Mouse (Mus musculus): ENCODE measurements at regions not wholly inside any gene's neighbourhood (a gene's known extent, or its start where the extent isn't known, plus 50 kb on each side); places are given as distances from the start of the nearest gene placed in this dataset.

DNA sequence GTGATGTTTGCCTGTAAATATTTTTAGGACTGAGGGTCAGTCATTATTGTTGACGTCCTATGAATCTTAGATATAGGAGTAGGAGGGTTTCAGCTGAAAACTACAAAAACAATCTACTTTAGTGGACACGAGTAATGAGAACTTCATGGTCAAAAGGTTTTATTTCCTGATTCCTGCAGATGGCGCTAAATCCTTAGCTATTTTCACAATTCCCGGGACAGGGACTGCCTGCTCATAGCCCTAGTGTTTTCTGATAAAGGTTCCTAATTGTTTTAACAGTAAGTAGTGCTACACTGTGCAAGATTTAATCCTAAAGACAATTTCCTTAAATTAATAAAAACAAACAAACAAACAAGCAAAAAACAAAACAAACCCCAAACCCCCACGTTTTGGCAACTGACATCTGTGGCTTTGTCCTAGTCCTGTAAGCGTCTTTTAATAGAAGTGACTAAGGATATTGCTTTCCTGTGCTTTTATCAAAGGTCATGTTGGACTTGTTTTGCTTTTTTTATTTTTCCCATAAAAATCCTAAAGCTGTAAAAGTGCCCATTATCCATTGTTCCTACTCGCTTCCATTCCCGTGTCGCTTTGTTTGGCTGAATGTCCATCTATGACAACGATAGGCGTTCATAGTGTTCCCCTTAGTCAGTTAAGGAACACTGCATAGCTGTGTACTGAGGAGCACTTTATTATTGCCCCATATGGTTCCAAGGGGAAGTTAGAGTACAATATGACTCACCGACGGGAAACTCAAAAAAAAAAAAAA lies 53.5 kb upstream of the Akr1e1 start:
- peak; percentile 67 for DNase-seq (ENCODE audit: low read depth, low spot score)
